ENCODE assay signal across 8 mouse cellular contexts in the genomic region with DNA sequence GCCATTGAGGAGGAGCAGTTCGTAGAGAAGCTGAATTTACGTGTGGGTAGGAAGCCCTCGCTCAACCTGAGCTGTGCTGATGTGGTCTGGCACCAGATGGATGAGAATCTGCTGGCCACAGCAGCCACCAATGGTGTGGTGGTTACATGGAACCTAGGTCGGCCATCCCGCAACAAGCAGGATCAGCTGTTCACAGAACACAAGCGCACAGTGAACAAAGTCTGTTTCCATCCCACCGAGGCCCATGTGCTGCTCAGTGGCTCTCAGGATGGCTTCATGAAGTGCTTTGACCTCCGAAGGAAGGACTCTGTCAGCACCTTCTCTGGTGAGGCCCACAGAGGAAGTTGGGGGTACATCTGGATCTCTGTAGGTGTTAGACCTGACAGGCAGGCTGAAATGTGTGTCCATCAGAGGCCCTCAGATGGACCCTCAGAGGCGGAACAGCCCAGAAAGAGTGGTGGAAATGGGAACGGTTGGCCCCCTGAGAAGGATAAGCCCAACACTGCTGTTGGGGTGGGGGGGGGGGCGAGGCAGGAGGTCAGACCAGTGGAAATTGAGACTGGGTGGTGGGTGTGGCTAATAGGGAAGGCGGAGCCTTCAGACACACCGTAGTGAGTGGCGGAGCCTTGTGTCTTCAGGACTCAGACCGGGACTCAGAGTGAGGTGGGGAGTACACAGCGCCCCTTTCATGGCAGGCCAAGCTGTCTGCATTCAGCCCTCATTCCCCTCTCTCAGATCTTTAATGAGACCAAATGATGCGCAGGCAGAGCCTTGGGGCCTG. TPM values are rescaled to one million over a fixed set of nuclear protein-coding genes. Genes with fewer than 3 reads are reported as not detected.
A peak's percentile ranks its signal among the peaks of the same experiment; 100 is the strongest.
DNase-seq lines count a peak whose midpoint lies in the region; ATAC-seq and TF ChIP-seq lines count a peak whose summit lies in the region.

No protein-coding gene starts in this region.

- no peak for TF ChIP-seq EP300 in liver, embryonic 14.5 days (IDR thresholded peaks at IDR 0.05; ENCODE audit: low read depth)

- TF ChIP-seq CTCF in gastrocnemius, adult 2 months (IDR thresholded peaks at IDR 0.05), result no peak
- no peak for TF ChIP-seq CTCF in E14TG2a.4 (conservative IDR thresholded peaks at IDR 0.05; ENCODE audit: low read length)
- TF ChIP-seq CTCF in liver, embryonic 14.5 days (IDR thresholded peaks at IDR 0.05; ENCODE audit: low read depth), result no peak

- no peak overlapping the region for H3K27ac ChIP-seq in gastrocnemius, adult 2 months
- H3K27ac ChIP-seq in forebrain, embryonic 16.5 days (ENCODE audit: low read length), result no peak overlapping the region
- H3K27ac ChIP-seq in liver, embryonic 14.5 days, result no peak overlapping the region

- H3K4me2 ChIP-seq in forebrain, embryonic 16.5 days (ENCODE audit: low read length), result peak overlapping the region; percentile 99
- peak overlapping the region; percentile 87 for H3K4me2 ChIP-seq in liver, embryonic 14.5 days (ENCODE audit: low read depth)

- no peak for DNase-seq in gastrocnemius, adult 2 months
- DNase-seq in gastrocnemius, postnatal 36 days, result no peak
- no peak for DNase-seq in liver, embryonic 14.5 days (ENCODE audit: low read depth in 3 of 3, low spot score in 3 of 3)
- no peak for DNase-seq in Muller cell, postnatal 12 days (ENCODE audit: inconsistent ontology term)
- DNase-seq in adrenal gland, adult (ENCODE audit: inconsistent age in 2 of 2, low spot score in 1 of 2), result no peak
- DNase-seq in T-cell, adult 2 months (ENCODE audit: low spot score), result no peak

- no peaks in the 10 kb centered on the region for H3K27me3 ChIP-seq in E14TG2a.4 (ENCODE audit: insufficient read depth, low read length)
- H3K27me3 ChIP-seq in forebrain, embryonic 16.5 days (replicated peaks; ENCODE audit: control insufficient read depth, insufficient read depth, low read length), result peaks cover 7% of the 10 kb centered on the region; the same call in 1 of the 2 replicates
- H3K27me3 ChIP-seq in liver, embryonic 14.5 days (ENCODE audit: control insufficient read depth, insufficient read depth, low read length), result peaks cover 14% of the 10 kb centered on the region

- no peak for ATAC-seq in forebrain, embryonic 16.5 days
- no peak for ATAC-seq in liver, embryonic 14.5 days (ENCODE audit: insufficient read depth)

- H3K9ac ChIP-seq in forebrain, embryonic 16.5 days (replicated peaks; ENCODE audit: low read depth, low read length), result peak overlapping the region; percentile 77; the same call in 1 of the 2 replicates
- peak overlapping the region; percentile 82 for H3K9ac ChIP-seq in liver, embryonic 14.5 days (replicated peaks)

- intact Hi-C loops in gastrocnemius, adult 2 months (cut with DNase I), result no loop called here
- intact Hi-C loops in gastrocnemius, postnatal 36 days (cut with DNase I), result loop anchor here (10.0 kb wide), 1 partner anchor 930 kb away; the partner anchor contains the start of genes Eme2, Mrps34 and Nme3

- peak overlapping the region; percentile 85 for H3K4me3 ChIP-seq in gastrocnemius, adult 2 months
- H3K4me3 ChIP-seq in E14TG2a.4 (replicated peaks; ENCODE audit: low read length), result peak overlapping the region; percentile 93
- H3K4me3 ChIP-seq in forebrain, embryonic 16.5 days (replicated peaks; ENCODE audit: low read length), result peak overlapping the region; percentile 72
- H3K4me3 ChIP-seq in liver, embryonic 14.5 days (ENCODE audit: insufficient read depth in 1 of 2, low read depth in 2 of 2, low read length in 2 of 2), result peak overlapping the region; percentile 77 to 99

- H3K4me1 ChIP-seq in E14TG2a.4 (replicated peaks; ENCODE audit: low read depth, low read length), result peaks cover 68% of the 10 kb centered on the region
- H3K4me1 ChIP-seq in forebrain, embryonic 16.5 days (replicated peaks; ENCODE audit: control insufficient read depth, insufficient read depth, low read length), result peaks cover 50% of the 10 kb centered on the region
- H3K4me1 ChIP-seq in liver, embryonic 14.5 days (replicated peaks; ENCODE audit: control insufficient read depth in 2 of 2, insufficient read depth in 2 of 2, low read length in 1 of 2), result peaks cover 11 to 15% of the 10 kb centered on the region in 2 experiments; a peak in 3 of 4 replicates

- H3K36me3 ChIP-seq in E14TG2a.4 (ENCODE audit: insufficient read depth, low read length), result peaks cover 40% of the 10 kb centered on the region
- H3K36me3 ChIP-seq in forebrain, embryonic 16.5 days (ENCODE audit: control insufficient read depth, insufficient read depth), result peaks cover 12% of the 10 kb centered on the region; the same call in 1 of the 2 replicates
- H3K36me3 ChIP-seq in liver, embryonic 14.5 days (replicated peaks; ENCODE audit: control insufficient read depth, insufficient read depth, low read depth), result peaks cover 3% of the 10 kb centered on the region

- WGBS in forebrain, embryonic 16.5 days, result 83% methylated on average over 17 of the region's 17 CpGs
- 53% methylated on average over 17 of the region's 17 CpGs for WGBS in liver, embryonic 14.5 days (ENCODE audit: insufficient replicate concordance)

- H3K9me3 ChIP-seq in E14TG2a.4 (ENCODE audit: low read length), result no peaks in the 10 kb centered on the region
- H3K9me3 ChIP-seq in forebrain, embryonic 16.5 days (ENCODE audit: control insufficient read depth, low read length), result no peaks in the 10 kb centered on the region
- H3K9me3 ChIP-seq in liver, embryonic 14.5 days (ENCODE audit: control insufficient read depth, low read length), result no peaks in the 10 kb centered on the region

RNA-seq across cellular contexts. Expression of gene Wdr24, which starts 1.1 kb away (rescaled TPM):
- total RNA-seq in gastrocnemius, adult 2 months (2021), result 10 to 100 TPM in 1 of 2 experiments, 1 to 10 TPM in 1; 8.7 to 10.0 TPM
- total RNA-seq in gastrocnemius, postnatal 36 days (2021), result 1 to 10 TPM; 8.9 to 9.3 TPM
- 36.5 and 37.3 TPM in 2 replicates for polyA plus RNA-seq in forebrain, embryonic 16.5 days (2015; fragmentation: Nextera tagmentation; extraction: Ambion mirVana)
- polyA plus RNA-seq in liver, embryonic 14.5 days (2012; rRNA removed), result 14.1 and 14.3 TPM in 2 replicates
- 9.2 and 11.4 TPM in 2 replicates for polyA plus RNA-seq in liver, embryonic 14.5 days (2014; fragmentation: Nextera tagmentation; extraction: Ambion mirVana)

RNA-seq across cellular contexts. Expression of gene Jmjd8, which starts 4.1 kb away (rescaled TPM):
- total RNA-seq in gastrocnemius, adult 2 months (2021), result 10 to 100 TPM; 11.5 to 13.0 TPM
- total RNA-seq in gastrocnemius, postnatal 36 days (2021), result 10 to 100 TPM; 13.4 to 13.6 TPM
- polyA plus RNA-seq in forebrain, embryonic 16.5 days (2015; fragmentation: Nextera tagmentation; extraction: Ambion mirVana), result 68.2 and 73.9 TPM in 2 replicates
- polyA plus RNA-seq in liver, embryonic 14.5 days (2012; rRNA removed), result 17.3 and 17.9 TPM in 2 replicates
- polyA plus RNA-seq in liver, embryonic 14.5 days (2014; fragmentation: Nextera tagmentation; extraction: Ambion mirVana), result 13.7 and 16.2 TPM in 2 replicates

RNA-seq across cellular contexts. Expression of gene Stub1, which starts 8.7 kb away (rescaled TPM):
- 10 to 100 TPM; 85.8 to 93.8 TPM for total RNA-seq in gastrocnemius, adult 2 months (2021)
- 10 to 100 TPM; 85.4 to 86.0 TPM for total RNA-seq in gastrocnemius, postnatal 36 days (2021)
- 301 and 335 TPM in 2 replicates for polyA plus RNA-seq in forebrain, embryonic 16.5 days (2015; fragmentation: Nextera tagmentation; extraction: Ambion mirVana)
- polyA plus RNA-seq in liver, embryonic 14.5 days (2012; rRNA removed), result 70.2 and 85.1 TPM in 2 replicates
- 96.7 and 100 TPM in 2 replicates for polyA plus RNA-seq in liver, embryonic 14.5 days (2014; fragmentation: Nextera tagmentation; extraction: Ambion mirVana)

RNA-seq across cellular contexts. Expression of gene Rhbdl1, which starts 12.5 kb away (rescaled TPM):
- total RNA-seq in gastrocnemius, adult 2 months (2021), result 10 to 100 TPM; 17.2 to 20.2 TPM
- 10 to 100 TPM; 23.2 to 27.7 TPM for total RNA-seq in gastrocnemius, postnatal 36 days (2021)
- polyA plus RNA-seq in forebrain, embryonic 16.5 days (2015; fragmentation: Nextera tagmentation; extraction: Ambion mirVana), result 30.7 and 42.2 TPM in 2 replicates
- 1.5 and 2.0 TPM in 2 replicates for polyA plus RNA-seq in liver, embryonic 14.5 days (2012; rRNA removed)
- 0.35 and 0.58 TPM in 2 replicates for polyA plus RNA-seq in liver, embryonic 14.5 days (2014; fragmentation: Nextera tagmentation; extraction: Ambion mirVana)

RNA-seq across cellular contexts. Expression of gene Fbxl16, which starts 15.7 kb away (rescaled TPM):
- 1 to 10 TPM; 1.4 to 2.2 TPM for total RNA-seq in gastrocnemius, adult 2 months (2021)
- total RNA-seq in gastrocnemius, postnatal 36 days (2021), result 1 to 10 TPM; 1.2 to 1.5 TPM
- polyA plus RNA-seq in forebrain, embryonic 16.5 days (2015; fragmentation: Nextera tagmentation; extraction: Ambion mirVana), result 33.0 and 43.5 TPM in 2 replicates
- polyA plus RNA-seq in liver, embryonic 14.5 days (2012; rRNA removed), result 0.04 and 0.22 TPM in 2 replicates
- polyA plus RNA-seq in liver, embryonic 14.5 days (2014; fragmentation: Nextera tagmentation; extraction: Ambion mirVana), result not detected in 2 replicates
